Mouse (Mus musculus) heart, embryonic 16.5 days (tissue): ENCODE results near the gene Rab3a. TPM values are rescaled to one million over a fixed set of nuclear protein-coding genes. Genes with fewer than 3 reads are reported as not detected.

Experiments
- ATAC-seq: fragments of 200-750 bp; cut with Nextera tagmentation; replicated peaks from 2 replicates; pipeline ENCODE4 v1.8.0; 2017; ENCODE audit warnings: moderate number of reproducible peaks; ENCODE audit not compliant: insufficient read depth, low FRiP score; ENCODE audit errors: extremely low read depth
- H3K27ac ChIP-seq: fragments of 300-500 bp; sonication (generic); 2 replicates; pipeline ENCODE4 v1.5.1; 2014; ENCODE audit warnings: mild to moderate bottlenecking, low read length, control low read depth, moderate library complexity
- H3K27me3 ChIP-seq: fragments of 300-500 bp; sonication (generic); 2 replicates; pipeline ENCODE4 v1.6.1; 2014; ENCODE audit warnings: low read length, mixed read lengths; ENCODE audit not compliant: control insufficient read depth, insufficient read depth
- H3K36me3 ChIP-seq: fragments of 300-500 bp; sonication (generic); 2 replicates; pipeline ENCODE4 v1.6.1; 2014; ENCODE audit not compliant: control insufficient read depth, insufficient read depth
- H3K4me1 ChIP-seq: fragments of 300-500 bp; sonication (generic); 2 replicates; pipeline ENCODE4 v1.6.1; 2014; ENCODE audit warnings: low read length, mixed read lengths; ENCODE audit not compliant: control insufficient read depth, insufficient read depth
- H3K4me2 ChIP-seq: fragments of 300-500 bp; sonication (generic); 2 replicates; pipeline ENCODE4 v1.6.1; 2014; ENCODE audit warnings: low read depth, mild to moderate bottlenecking, control low read depth, low read length
- H3K4me3 ChIP-seq: fragments of 300-500 bp; sonication (generic); 2 replicates; pipeline ENCODE4 v1.5.1; 2014; ENCODE audit warnings: mild to moderate bottlenecking, control low read depth, low read length
- H3K9ac ChIP-seq: fragments of 300-500 bp; sonication (generic); 2 replicates; pipeline ENCODE4 v1.6.1; 2014; ENCODE audit warnings: low read length, control low read depth
- H3K9me3 ChIP-seq: fragments of 300-500 bp; sonication (generic); replicated peaks from 2 replicates; pipeline ENCODE4 v1.6.1; 2016; ENCODE audit warnings: low read length; ENCODE audit not compliant: control insufficient read depth
- WGBS: fragments of 180-500 bp; shearing (Covaris S2); extraction: QIAGEN DNeasy Blood & Tissue Kit; methylation state at CpG from one replicate; pipeline ENCODE4 v1.1.7; 2014; 5-methylcytosine and 5-hydroxymethylcytosine counted together
- polyA plus RNA-seq: library from polyadenylated mRNA; unstranded; fragments of >200 nt; fragmentation: Nextera tagmentation; extraction: Ambion mirVana; gene quantifications from 2 replicates; pipeline ENCODE4 v1.2.1, GENCODE M21; 2015

Rab3a gene
- polyA plus RNA-seq, 1 experiment from 2014 or later: 30.0 TPM

- Histone ChIP-seq H3K4me2 (no peak overlapping the region), H3K9me3 (no peaks in the 10 kb centered on the region), H3K4me1 (peaks cover 18% of the 10 kb centered on the region), H3K36me3 (no peaks in the 10 kb centered on the region), H3K27me3 (peaks cover 63% of the 10 kb centered on the region), H3K4me3 (no peak overlapping the region), H3K9ac (no peak overlapping the region), H3K27ac (no peak overlapping the region)
- no peak for ATAC-seq
- WGBS: 79% methylated on average over 18 of the region's 18 CpGs
Observed at GRCm38 (mm10) chr8:70747211-70747890, 7.1 kb upstream of the Rab3a start.

GRCm38 (mm10) chr8:70748246-70749096, 6.0 kb upstream of the Rab3a start:
- Histone ChIP-seq H3K9me3 (no peaks in the 10 kb centered on the region), H3K4me2 (no peak overlapping the region), H3K27me3 (peaks cover 52% of the 10 kb centered on the region), H3K9ac (no peak overlapping the region), H3K36me3 (no peaks in the 10 kb centered on the region), H3K4me3 (no peak overlapping the region), H3K4me1 (peaks cover 20% of the 10 kb centered on the region), H3K27ac (no peak overlapping the region)
- 79% methylated on average over 23 of the region's 23 CpGs for WGBS
- ATAC-seq: no peak

GRCm38 (mm10) chr8:70749097-70749674, 5.3 kb upstream of the Rab3a start:
- no peak for ATAC-seq
- Histone ChIP-seq H3K4me3 (no peak overlapping the region), H3K27me3 (peaks cover 45% of the 10 kb centered on the region), H3K36me3 (no peaks in the 10 kb centered on the region), H3K4me2 (no peak overlapping the region), H3K9ac (no peak overlapping the region), H3K27ac (no peak overlapping the region), H3K4me1 (peaks cover 20% of the 10 kb centered on the region), H3K9me3 (no peaks in the 10 kb centered on the region)
- 72% methylated on average over 19 of the region's 19 CpGs for WGBS

- Histone ChIP-seq H3K4me3 (no peak overlapping the region), H3K4me2 (no peak overlapping the region), H3K27me3 (peaks cover 36% of the 10 kb centered on the region), H3K4me1 (peaks cover 21% of the 10 kb centered on the region), H3K36me3 (no peaks in the 10 kb centered on the region), H3K9ac (no peak overlapping the region), H3K9me3 (no peaks in the 10 kb centered on the region), H3K27ac (no peak overlapping the region)
- 77% methylated on average over 13 of the region's 13 CpGs for WGBS
- ATAC-seq: no peak
Observed at GRCm38 (mm10) chr8:70750128-70750680, 4.3 kb upstream of the Rab3a start.

- Histone ChIP-seq H3K36me3 (peaks cover 6% of the 10 kb centered on the region; the same call in 1 of the 2 replicates), H3K27me3 (peaks cover 22% of the 10 kb centered on the region), H3K4me3 (no peak overlapping the region), H3K9ac (no peak overlapping the region; the same call in 1 of the 2 replicates), H3K4me2 (peak overlapping the region; percentile 58; the same call in 1 of the 2 replicates), H3K9me3 (no peaks in the 10 kb centered on the region), H3K27ac (peak overlapping the region; percentile 90), H3K4me1 (peaks cover 26% of the 10 kb centered on the region)
- WGBS: 28% methylated on average over 11 of the region's 11 CpGs
- ATAC-seq: no peak
Observed at GRCm38 (mm10) chr8:70752000-70752764, 2.3 kb upstream of the Rab3a start.

GRCm38 (mm10) chr8:70753151-70753550, 1.3 kb upstream of the Rab3a start:
- Histone ChIP-seq H3K27ac (peak overlapping the region; percentile 90), H3K4me1 (peaks cover 26% of the 10 kb centered on the region), H3K36me3 (peaks cover 12% of the 10 kb centered on the region), H3K9me3 (no peaks in the 10 kb centered on the region), H3K27me3 (peaks cover 14% of the 10 kb centered on the region), H3K9ac (peak overlapping the region; percentile 55), H3K4me3 (peak overlapping the region; percentile 29), H3K4me2 (peak overlapping the region; percentile 58)
- 0 out of 2 replicates have a peak, but pooled peaks have one; percentile 11 for ATAC-seq
- WGBS: 10% methylated on average over 21 of the region's 21 CpGs

GRCm38 (mm10) chr8:70754871-70755660, 587 bp downstream of the Rab3a start:
- no peaks in the 10 kb centered on the region for H3K27me3 ChIP-seq
- no peaks in the 10 kb centered on the region for H3K9me3 ChIP-seq
- ATAC-seq: peak; percentile 5
- 15% methylated on average over 50 of the region's 50 CpGs for WGBS
- H3K9ac ChIP-seq: peak overlapping the region; percentile 85
- peak overlapping the region; percentile 83 for H3K4me3 ChIP-seq
- H3K27ac ChIP-seq: peak overlapping the region; percentile 72
- peaks cover 15% of the 10 kb centered on the region for H3K36me3 ChIP-seq
- H3K4me1 ChIP-seq: peaks cover 40% of the 10 kb centered on the region
- peak overlapping the region; percentile 100 for H3K4me2 ChIP-seq
